Mouse (Mus musculus) CD4-positive, CD25-positive, alpha-beta regulatory T cell, adult 2 months (primary cell): Measurements from ENCODE around the gene Farsa.
A peak's percentile ranks its signal among the peaks of the same experiment; 100 is the strongest.
"Not testable (repeated sequence)": the region's sequence is repeated elsewhere in the genome, so short reads cannot be mapped to it uniquely, and the experiment has no call there.

Source experiments
- DNase-seq: peaks from one replicate; pipeline ENCODE4 v3.0.0-alpha.2; 2012; ENCODE audit warnings: low read depth, low spot score

The Farsa gene

DNA sequence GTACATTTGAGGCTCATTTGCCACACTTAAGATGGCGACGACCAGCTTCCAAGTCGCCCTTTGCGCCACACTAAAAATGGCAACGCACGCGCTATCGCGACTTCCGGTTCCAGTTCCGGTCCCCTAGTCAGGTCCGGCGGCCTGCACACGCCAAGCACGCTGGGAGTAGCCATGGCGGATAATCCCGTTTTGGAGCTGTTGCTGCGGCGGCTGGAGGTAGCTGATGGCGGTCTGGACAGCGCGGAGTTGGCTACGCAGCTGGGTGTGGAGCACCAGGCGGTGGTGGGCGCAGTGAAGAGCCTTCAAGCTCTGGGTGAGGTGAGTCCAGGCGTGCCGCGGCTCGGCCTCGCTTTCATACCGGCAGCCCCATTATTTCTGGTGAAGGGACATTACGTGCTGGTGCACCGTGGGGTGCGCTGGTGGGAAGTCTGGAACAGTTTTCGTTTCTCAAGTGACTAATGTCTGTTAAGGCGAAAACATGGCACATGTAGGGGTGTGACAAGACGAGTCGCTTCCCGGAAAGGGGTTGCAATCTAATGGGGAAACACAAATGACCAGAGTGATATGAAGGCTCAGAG, at the start of gene Farsa:
Farsa (plus strand) TSS at position 126 of the 578 bp plus-strand sequence.
- DNase-seq: peak; percentile 93

DNA sequence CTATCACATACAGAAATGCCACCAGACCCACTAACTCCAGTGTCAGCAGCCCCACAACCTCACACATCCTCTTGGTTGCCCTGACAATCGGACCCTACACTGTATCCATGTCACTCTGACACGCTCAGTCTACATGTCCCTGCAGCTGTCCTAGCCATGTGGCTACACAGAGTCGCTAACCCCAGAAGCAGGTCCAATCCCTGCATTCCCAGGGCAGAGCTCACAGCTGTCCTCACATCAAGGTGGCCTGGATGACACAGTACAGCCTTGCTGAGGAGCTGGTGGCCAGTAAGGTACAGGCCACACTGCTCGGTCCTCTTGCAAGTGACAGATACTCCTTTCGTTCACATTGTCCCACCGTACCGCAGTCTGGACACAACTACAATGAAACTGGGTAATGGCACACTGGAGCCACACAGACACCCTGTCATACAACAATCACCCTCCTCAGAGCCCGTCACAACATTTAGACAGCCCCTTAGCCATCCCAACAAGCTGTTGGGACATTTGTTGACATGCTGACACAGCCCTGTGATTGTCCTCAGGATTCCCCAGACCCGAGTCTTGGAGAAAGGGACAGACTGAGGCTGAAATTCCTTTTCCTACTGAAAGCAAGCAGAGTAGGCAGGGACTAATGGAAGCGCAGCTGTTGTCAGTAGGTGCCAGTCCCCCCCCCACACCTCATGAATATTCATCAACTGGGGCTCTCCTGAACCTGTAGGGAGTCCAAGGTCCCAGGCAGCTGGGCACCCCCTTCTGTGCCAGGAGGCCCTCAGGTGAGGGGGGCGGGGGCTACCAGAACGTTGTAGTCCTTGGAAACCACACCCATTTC, 47.5 kb upstream of the Farsa start:
- DNase-seq: no peak

DNA sequence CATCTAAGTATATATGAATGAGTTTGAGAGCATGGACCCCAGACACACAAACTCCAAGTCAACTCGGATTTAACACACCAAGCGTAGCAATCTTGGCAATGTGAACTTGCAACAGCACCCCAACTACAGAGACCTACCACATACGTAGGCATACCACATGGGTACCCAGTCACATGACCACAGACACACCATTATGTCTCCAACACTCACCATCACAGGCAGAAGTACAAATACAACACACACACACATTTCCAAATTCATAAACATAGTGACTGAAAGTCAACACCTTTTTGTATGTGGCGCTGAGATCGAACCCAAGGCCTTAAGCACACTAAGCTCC, 46.9 kb upstream of the Farsa start:
- DNase-seq: no peak

DNA sequence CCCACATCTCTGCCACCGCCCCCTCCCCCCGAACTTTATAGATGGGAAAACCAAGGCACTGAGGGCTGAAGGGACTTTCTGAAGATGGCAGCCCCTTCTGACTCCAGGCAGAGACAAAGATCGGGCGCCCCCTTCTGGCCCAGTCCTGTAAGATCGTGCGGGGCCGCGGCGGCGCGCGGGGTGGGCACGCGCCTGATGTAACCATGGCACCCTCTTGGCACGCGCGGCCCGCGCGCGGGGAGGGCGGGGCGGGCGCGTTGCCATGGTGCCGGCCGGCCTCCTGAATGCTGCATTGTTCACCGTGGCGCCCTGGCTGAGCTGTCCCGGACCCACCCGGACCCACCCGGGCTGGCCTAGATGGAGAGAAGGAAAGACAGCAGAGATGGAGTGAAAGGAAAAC, 45.9 kb upstream of the Farsa start:
- peak; percentile 87 for DNase-seq

DNA sequence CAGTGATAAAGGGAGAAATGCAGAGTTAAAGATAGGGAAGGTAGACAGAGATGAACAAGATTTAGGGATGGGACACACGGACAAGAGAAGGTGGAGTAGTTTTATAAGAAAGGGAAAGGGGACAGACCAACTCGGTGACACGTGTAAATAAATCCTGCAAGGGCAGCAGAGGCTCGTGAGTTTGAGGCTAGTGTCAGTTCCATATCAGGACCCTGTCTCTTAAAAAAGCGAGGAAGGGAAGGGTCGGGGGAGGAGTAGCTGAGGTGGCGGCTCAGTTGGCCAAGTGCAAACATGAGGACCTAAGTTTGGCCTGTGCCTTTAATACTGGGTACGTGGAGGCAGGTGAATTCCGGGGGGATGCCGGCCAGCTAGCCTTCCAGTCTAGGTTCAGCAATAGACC, 45.5 kb upstream of the Farsa start:
- DNase-seq: no peak

DNA sequence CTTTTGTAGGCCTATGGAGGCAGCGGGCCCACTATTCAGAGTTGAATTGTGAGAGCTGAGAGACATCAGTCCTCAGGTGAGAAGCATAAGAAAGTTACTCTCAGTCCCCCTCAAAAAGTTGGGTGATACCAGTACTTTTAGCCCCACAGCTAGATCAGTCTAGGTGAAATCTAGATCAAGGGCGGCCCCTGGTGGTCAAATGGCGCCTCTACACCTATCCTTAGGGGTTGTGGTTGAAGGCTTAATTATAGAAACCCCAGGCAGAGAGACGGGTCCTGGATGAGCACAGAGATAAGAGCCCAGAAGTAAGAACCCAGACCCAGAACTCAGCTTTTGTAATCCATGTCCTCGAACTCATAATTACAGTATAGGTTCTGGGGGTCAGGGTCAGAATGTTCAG, 43.7 kb upstream of the Farsa start:
- DNase-seq: peak; percentile 88

DNA sequence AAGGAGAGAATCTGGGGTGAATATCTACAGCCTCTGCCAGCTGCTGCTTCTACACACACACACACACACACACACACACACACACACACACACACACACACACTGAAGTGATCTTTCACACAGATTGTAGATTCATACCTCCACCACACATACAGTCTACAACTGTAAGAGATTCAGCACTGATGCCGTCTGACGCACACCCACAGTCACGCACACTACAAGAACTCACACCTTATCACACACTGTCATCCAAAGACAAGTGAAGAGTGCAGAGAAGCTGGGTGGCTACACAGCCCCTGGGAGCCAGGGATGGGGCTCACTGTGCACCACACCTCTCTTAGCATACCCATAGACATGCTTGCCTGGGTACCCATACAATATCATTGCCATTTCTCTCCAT, 43.0 kb upstream of the Farsa start:
- DNase-seq: no peak

DNA sequence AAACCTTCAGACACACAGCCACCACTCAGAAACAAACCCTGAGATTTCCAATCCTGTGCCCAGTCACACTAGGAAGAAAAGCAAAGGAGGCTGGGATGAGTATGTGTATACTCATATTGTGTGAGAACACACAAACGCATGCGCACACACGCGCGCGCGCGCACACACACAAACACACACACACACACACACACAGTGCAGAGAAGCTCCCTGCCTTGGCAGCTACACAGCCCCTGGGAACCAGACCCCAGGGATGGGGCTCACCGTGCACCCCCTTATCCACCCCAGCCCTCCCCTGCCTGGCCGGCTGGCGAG, 42.6 kb upstream of the Farsa start:
- DNase-seq: no peak

DNA sequence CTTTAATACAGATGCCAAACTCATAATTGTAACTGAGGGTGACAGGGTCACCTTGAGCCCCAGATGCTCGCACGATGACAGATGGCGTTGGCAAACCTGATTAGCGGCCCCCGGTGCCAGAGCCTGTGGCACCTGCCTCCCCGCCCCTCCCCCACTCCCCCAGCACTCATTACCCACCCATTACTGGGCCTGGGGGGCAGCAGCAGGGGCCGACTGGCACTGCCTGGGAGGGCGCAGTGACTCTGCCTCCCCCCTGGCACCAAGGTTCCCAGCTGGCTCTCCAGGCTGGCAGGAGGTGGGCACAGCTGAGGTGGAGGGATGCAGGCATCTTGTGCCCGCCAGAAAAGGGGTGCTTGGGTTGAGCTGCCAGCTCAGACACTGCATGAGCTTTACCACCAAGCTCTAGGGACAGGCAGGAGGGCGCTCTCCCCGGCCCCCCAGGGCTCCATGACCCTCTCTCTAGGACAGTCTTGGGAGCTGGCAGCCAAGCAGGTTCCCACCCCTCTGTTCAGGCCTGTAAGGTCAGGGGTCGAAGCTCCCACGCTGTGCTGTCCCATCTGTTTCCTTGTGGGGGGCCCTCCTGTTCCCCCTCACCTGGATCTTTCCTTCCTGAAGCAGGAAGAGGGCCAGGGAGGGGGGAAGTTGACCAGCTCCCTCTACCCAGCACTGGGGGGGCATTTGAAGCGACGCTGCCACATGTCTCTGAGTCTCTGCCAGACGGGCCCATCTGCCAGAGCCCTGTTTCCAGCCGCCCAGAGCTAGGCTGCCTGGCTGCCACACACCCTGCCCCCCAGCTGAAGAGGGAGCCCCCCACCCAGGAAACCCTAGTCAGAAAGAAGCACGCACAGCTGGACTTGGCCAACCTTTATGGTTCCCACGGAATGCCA, 42.0 kb upstream of the Farsa start:
- DNase-seq: no peak

DNA sequence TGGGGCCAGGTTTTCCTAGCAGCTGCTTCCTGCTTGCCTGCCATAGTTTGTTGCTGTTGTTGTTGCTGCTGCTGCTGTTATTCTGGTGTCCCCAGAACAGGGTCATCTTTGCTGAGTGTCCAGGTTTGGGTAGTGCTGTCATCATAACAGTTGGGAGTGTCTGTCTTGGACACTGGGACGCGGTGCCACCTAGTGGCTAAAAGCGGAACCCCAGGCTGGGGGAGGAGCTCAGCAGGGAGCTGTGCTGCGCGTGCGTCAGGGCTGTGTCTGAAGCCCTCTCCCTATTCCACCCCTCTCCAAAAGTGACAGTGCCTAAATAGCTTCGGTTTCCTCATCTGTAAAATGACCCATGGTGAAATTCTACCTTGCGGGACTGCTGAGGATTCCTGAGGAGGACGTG, 41.2 kb upstream of the Farsa start:
- DNase-seq: peak; percentile 93

DNA sequence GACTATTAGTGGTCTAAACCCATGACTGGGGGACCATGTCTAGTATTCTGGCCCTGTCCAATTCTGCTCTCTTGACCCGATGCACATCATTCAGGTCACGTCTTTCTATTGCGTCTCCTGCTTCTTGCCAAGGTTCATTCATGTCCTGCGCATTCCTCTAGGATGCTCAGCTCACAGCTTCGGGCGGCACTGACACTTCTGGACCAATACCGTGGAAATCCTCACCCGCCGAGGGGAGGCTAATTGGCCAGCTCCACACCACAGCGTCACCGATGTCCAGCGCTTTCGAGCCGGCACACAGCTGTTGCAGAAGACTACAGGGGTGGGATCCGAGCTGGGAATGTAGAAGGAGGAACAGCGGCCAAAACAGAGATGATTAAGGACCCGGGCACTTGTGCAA, 40.7 kb upstream of the Farsa start:
- no peak for DNase-seq

DNA sequence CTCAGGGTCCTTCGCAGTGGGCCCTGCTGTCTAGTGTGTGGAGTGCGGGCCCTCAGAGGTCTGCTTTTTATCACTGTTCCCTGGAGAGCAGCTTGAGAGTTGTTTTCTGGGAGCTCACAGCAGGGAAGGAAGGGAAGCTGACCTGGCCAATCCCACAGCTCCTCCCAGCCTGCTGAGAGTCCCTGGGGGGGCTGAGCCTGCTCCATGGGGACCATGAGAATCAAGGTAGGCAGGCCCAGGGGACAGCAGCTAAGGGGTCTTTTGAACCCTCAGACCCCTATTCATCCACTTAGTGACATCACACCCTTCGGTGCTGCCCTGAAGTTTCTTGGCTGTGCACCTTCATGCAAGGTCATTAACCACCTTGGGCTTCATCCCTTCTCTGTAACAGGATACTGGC, 34.1 kb upstream of the Farsa start, which contains the start of gene Dand5:
Dand5 (minus strand) TSS at position 101 of the 400 bp plus-strand sequence.
- DNase-seq: no peak

DNA sequence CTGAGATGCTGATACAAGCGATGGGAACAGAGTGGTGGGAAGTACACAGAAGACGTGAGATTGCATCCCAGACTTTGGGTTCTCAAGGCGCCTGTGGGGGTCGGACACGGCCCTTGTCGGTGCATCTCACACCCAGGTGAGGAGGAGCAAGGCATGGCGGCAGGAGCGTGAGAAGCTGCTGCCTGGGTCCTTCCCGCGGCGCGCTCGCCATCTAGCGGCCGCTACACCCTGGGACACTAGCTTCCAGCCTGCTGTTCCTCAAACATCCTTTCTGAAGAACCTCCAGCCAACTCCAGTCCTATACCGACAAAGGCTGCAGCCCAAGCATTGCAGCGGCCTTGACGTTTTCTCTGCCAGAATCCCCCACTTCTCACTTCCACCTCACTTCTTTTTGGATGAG, 33.1 kb upstream of the Farsa start:
- DNase-seq: peak; percentile 91

DNA sequence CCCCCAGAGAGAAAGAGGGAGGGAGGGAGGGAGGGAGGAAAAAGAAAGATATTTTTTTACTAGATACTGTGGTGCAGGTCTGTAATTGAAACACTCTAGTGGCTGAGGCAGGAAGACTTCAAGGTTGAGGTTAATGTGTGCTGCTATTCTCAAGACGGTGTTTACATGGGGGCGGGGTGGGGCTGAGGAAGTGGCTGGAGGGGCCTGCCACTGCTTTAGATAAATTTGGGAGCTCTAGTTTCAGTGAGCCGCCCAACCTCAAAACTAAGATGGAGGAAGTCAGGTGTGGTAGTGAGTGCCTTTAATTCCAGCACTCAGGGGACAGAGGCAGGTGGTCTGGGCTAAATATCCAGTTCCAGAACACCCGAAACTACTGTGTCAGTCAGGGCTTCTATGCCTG, 31.2 kb upstream of the Farsa start:
- peak; percentile 68 for DNase-seq

DNA sequence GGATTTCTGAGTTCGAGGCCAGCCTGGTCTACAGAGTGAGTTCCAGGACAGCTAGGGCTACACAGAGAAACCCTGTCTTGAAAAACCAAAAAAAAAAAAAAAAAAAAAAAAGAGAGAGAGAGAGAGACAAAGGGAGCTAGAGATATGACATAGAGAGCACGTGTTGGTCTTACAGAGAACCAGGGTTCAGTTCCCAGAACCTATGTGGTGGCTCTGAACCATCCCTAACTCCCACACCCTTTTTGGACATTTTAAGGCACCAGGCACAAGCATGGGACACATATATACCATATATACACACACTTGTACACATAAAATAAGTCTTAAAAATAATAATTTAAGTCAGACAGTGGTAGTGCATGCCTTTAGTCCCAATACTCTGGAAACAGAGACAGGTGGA, 30.3 kb upstream of the Farsa start:
- DNase-seq: not testable (repeated sequence)

DNA sequence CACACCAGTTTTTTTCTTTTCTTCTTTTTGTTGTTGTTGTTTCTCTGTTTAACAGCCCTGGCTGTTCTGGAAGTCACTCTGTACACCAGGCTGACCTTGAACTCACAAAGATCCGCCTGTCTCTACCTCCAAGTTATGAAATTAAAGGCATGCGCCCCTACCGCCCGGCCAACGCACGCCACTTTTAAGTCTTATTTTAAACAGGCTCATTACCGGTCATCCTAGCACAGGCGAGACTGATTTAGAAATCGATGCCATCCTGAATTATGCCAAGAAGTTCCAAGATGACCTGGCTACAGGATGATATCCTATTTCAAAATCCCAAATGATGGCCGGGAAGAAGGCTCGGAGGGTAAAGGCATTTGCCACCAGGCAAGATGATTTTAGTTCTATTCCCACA, 25.3 kb upstream of the Farsa start, which contains the start of gene Gadd45gip1:
Gadd45gip1 (plus strand) TSS at position 33 of the 400 bp plus-strand sequence.
- DNase-seq: peak; percentile 82

DNA sequence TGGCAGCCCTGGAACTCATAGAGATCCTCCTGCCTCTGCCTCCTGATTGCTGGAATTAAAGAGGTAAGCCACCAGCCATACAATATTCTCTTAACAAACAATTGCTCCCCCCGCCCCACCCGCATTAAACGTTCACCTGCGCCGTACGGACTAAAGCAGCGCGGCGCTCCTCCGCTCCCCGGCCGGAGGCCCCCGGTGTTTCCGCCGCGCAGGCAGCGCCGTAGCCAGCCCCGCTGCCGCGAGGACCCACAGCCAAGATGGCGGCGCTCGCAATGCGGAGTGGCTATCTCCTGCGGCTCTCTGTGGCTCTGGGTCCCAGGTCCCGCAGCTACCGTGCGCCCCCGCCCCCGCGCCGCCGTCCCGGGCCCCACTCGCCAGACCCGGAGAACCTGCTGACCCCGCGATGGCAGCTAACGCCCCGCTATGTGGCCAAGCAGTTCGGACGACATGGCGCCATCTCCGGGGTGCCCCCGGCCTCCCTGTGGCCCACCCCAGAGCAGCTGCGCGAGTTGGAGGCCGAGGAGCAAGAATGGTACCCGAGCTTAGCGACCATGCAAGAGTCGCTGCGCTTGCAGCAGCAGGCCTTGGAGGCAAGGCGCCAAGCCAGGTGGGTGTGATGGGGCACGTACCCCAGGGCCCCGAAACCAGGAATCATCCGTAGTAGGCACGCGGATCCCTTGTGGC, 24.6 kb upstream of the Farsa start:
- peak; percentile 91 for DNase-seq

DNA sequence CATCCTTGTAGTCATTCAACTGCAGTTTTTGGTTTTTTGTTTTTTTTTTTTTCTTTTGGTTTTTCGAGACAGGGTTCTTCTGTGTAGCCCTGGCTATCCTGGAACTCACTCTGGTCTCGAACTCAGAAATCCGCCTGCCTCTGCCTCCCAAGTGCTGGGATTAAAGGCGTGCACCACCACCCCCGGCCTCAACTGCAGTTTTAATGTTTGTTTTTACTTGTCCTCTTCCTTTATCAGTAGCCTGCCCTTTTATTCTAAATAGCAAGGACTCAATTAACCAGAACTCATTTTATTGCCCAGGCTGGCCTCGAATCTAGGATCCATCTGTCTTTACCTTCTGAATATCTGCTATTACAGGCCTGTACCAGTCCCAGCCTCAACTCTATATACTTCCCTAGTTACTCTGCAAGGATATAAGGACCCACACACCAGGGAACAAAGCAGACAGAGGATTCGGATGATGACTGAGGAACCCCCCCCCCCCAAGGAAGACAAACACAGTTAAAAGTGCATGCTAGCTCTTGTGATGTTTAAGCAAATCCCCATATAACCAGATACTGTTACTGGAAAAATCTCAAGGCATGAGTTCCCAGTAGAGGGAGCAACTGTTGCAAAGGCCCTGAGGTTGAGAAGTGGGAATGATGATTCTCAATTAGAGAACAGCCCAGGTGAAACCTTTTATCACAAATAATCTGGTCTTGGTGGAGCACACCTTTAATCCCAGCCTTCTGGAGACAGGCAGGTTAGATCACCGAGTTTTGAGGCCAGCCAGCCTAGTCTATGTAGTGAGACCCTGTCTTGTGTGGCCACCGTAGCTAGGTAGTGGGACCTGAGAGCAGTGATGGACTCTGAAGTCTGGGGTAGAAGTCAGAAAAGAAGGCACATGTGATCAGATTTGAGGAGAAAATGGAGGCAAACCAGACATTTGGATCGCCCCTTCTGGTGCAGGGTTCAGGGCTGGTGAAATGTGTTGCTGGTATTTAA, 23.7 kb upstream of the Farsa start:
- DNase-seq: no peak

DNA sequence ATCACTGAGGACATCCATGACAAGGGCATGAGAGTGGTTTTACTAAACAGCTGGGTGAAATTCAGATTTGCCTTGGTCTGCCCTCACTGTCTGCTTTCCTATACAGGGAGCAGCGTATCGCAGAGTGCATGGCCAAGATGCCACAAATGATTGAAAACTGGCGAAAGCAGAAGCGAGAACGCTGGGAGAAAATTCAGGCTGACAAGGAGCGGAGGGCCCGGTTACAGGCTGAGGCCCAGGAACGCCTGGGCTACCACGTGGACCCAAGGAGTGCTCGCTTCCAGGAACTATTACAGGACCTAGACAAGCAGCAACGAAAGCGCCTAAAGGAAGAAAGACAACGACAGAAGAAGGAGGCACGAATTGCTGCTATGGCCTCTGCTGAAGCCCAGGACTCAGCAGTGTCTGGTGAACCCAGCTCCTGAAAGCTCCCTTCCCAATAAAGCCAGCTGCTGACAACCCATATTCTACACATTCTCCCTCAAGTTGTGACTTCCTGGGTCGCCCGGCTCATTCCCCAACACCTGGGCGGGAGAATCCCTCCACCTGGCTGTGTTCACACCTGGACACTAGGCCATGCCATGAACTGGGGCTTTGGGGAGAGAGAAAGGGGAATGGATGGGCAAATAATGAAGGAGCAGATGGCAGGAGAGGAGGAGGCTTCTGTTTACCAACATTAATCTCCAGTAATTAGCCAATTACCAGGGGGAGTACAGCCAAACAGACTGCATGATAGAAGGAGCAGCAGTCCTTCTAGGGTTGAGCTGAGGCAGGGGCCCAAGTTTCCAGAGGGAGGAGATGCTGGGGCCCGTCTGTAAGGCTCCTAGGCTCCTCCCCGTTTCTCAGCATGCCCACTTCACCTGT, 22.6 kb upstream of the Farsa start:
- no peak for DNase-seq
